Mouse (Mus musculus): ENCODE data around the gene Zfp988.
"Not testable (repeated sequence)": the region's sequence is repeated elsewhere in the genome, so short reads cannot be mapped to it uniquely, and the experiment has no call there.

Gene Zfp988

DNA sequence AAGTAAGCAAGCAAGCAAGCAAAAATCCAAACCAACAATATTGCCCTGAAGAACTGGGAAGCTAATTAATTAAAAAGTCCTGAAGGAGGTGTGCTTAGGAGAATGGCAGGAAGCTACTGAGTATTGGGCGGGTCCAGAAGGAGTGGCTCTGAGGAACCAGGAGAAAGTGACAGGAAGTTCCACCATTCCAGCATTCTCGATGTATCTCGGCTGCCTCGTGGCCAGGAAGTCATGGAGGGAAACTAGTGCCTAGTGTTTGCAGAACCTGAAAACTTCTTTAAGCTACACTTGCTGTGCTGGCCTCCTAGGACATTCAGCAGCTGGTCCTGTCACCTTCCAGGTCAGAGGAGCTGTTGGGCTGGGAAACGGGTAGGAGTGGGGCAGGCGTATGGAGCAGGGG lies at the start of gene Zfp988:
TSS of gene Zfp988 (plus strand) at position 239 of the 400 bp plus-strand sequence.
- not testable (repeated sequence) for DNase-seq (ENCODE audit: low read depth)

DNA sequence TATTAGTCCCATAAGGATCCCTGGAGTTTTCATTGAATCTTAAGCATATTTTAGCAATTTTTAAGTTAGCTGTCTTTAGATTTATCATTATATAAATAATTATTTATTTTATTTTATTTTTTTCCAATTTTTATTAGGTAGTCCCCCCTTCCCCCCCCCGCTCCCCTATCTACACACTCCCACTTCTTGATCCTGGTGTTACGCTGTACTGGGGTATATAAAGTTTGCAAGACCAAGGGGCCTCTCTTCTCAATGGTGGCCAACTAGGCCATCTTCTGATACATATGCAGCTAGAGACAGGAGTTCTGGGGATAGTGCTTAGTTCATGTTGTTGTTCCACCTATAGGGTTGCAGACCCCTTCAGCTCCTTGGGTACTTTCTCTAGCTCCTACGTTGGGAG lies 42.8 kb upstream of the Zfp988 start:
- DNase-seq (ENCODE audit: low read depth), result not testable (repeated sequence)

DNA sequence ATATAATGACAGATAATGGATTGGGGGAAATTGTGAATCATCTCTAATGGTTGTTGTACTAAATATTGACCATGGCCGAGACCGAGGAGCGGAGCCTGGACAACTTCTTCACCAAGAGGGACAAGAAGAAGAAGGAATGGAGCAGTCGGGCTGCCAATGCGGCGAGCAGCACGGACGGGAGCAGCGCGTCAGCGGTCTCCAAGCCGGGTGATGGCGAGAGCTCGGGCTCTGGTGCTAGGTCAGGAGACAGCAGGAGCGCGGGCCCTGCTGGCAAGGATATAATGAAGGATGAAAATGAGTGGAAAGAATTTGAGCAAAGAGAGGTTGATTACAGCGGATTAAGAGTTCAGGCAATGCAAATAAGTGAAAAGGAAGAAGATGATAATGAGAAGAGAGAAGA lies 38.2 kb upstream of the Zfp988 start:
- not testable (repeated sequence) for DNase-seq (ENCODE audit: low read depth)

DNA sequence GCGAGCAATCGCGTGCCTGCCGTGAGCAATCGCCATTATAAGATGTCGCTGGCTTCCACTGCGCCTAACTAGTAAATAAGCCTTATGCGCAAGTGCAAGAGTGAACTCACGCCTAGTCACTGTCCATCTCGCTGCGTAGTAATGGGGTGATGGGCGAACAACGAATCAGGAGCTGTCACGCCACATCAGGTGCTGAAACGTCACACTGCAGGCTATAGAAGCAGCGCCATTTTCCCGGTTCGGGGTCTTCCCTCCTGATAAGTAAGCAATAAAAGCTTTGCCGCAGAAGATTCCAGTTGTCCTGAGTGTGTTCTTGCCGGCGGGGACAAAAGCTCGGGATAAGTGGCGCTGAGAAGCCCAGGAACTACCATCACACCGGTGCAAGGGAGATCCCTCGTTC lies 36.7 kb upstream of the Zfp988 start:
- not testable (repeated sequence) for DNase-seq (ENCODE audit: low read depth)

DNA sequence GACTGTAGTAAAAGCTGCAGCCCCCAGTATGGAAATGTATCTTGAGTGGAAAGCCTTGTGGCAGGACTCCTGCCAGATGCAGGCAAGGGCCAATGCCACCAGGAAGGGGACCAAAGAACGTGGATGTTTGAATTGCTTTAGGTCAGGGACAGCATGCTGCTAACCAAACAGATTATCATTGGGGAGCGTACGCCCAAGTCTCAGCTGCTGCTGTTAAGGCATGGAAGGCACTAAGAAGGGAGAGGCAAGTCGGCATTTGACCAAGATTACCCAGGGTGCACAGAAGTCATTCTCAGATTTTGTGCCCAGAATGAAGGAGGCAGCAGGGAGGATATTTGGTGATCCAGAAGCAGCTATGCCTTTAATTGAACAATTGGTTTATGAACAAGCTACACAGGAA lies 35.4 kb upstream of the Zfp988 start:
- DNase-seq (ENCODE audit: low read depth), result not testable (repeated sequence)

DNA sequence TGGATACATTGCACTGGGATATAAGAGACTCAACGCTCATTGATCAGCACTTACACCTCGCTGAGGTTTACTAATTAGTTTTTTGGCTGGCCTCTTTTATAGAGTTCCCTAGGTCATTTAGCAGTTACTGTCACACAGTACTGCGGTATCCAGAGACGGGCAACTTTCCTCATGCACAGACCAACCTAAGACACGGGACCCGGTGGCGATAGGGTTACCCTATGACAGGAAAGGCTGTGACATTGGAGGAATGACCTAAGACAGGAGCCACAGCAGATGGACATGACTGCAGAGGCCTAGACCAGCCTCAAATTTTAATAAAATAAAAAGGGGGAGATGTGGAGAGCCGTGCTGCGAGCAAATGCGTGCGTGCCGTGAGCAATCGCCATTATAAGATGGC lies 33.9 kb upstream of the Zfp988 start:
- DNase-seq (ENCODE audit: low read depth), result not testable (repeated sequence)

DNA sequence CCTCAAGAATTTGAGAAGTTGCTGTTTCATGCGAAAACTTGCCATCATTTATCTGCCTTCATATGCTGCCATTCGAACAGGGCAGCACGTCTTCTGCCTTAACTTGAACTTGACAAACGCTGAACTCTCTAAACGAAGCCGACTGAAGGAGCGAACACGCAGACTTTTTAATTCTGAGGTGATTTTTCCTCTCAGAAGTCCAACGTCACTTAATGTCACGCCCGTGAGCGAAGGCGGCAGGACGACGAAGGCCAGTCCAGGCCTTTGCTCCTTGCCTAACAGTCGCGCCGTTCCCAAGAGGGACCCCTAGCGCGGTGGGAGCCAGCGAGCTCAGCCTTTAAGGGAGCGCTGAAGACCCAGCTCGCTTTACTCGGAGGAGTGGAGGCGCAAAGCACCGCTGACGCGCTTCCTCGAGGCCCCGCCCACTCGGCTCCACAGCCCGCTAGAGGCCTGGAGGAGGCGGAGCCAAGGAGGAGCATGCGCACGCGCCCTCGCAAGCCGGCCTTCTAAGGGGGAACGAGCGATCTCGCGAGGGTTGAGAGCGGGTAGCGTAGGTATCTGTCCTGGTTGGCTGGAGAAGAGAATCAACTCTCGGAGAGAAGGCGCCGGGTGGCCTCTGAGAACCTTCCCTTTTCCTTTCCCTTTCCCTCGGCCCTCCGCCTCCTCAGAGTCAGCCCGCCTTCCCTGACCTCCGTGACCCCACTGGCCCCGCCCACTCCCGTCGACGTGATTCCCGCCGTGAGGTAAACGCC lies 30.3 kb upstream of the Zfp988 start:
- DNase-seq (ENCODE audit: low read depth), result not testable (repeated sequence)

DNA sequence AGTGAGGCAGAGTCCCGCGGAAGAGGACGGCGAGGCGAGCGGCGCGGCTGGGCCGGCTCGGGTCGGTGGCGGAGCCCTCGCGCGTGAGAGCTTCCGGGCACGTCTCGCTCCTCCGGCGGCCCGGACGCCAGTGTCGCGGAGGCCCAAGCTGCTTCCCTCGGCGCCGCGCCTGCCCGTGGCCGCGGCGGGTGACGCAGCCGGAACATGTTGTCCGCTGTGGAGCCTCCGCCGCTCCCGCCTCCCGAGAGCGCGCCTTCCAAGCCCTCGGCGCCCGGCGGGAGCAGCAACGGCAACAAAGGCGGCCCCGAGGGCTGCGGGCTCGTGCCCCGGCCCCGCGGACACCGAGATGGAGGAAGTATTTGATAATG lies 29.7 kb upstream of the Zfp988 start:
- DNase-seq (ENCODE audit: low read depth), result not testable (repeated sequence)

DNA sequence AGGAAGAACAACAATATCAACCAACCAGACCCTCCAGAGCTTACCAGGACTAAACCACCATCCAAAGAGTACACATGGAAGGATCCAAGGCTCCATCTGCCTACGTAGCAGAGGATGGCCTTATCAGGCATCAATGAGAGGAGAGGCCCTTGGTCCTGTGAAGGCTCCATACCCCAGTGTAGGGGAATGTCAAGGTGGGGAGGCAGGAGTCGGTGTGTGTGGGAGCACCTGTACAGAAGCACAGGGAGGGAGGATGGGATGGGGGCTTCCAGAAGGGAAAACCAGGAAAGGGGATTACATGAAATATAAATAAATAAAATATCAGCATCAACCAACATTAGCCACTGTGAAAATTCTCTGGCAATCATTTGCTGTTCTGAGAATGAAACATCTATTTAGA lies 25.1 kb upstream of the Zfp988 start:
- DNase-seq (ENCODE audit: low read depth), result not testable (repeated sequence)

DNA sequence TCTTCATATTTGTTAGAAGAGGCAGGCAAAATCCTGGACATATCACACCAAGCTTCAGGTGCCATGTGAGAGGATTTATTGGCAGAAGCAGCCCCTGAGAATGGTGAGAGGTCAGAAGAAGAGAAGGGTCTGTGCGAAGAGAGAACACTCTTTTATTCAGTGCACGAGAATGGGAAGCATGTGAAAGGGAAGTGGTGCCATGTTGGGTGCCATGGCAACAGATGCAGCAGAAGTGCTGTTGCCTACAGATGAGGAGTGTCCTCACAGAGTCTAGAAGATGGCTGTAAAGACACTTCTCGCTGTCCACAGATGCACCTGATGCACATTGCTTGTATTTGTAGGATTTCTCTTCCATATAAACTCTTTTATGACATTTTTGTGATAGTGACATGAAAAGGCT lies 6.9 kb upstream of the Zfp988 start:
- DNase-seq (ENCODE audit: low read depth), result not testable (repeated sequence)

DNA sequence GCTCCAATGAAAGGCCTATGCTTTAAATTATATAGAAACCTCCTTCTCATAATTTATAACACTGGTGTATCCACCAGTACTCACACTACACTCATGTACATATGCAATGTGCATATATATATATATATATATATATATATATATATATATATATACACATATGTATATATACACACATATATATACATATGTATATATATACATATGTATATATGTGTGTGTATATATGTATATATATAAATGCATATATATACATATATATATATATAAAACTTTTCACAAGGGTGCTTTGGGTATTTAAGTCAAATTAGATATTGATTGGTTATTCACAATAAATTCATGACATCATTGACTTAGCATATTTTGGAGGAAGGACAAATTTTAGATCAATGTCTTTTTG lies 3.1 kb upstream of the Zfp988 start:
- not testable (repeated sequence) for DNase-seq (ENCODE audit: low read depth)

DNA sequence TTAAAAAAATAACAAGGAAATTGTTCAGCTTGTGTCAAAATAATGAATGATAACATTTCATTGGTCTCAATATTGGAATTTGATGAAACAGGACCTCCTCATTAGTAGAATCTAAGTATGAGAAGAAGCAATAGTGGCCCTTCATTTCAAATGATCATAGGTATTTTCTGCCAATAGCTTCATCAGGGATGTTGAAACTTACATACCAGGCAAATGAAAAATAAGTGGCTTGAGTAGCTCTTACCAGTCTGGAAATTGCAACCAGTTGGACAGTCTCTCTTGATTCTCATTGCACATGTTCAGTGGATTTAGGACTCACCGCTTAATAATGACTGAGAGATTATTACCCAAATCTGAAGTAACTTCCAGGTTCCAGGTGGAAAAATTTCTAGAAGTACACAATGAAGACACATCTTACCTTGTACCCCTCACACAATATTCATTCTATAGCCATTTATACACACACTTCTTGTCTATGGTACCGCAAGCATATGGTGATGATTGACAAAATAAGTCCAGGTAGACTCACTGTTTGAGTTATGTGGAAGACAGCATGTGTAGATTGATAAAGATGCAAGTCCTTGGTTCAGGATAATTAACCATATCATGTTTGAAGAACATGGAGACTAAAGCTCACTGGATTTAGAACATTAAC lies 29.7 kb downstream of the Zfp988 start:
- DNase-seq (ENCODE audit: low read depth), result not testable (repeated sequence)

DNA sequence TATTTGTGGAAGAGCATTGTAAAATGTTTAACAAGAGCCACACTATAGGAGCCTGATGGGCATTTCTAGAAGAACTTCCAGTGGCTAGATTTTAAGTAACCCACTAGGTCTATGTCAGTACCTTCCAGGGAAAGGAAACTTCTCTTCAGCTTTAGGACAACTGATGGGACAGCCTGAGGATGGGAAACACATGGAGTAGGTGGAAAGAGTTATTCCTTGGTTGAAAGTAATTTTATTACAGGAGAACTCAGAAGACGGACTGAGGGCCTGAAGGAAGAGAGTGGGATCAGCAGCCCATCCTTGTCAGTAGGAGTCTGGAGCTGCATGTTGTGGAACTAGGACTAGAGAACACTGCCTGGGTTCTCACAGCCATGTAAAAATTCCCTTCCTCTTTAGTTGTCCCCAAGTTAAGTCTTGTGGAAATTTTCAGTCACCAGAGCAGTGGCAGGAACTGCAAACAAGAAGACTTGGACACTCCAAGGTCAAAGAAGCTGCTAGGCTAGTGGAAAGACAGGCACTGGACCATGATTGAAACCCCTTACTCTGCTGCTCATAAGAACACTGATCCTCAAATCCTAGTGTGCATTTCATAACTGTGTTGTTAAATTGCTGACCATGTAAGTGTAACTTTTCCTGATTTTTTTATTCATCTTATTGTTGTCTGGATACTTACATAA lies 30.4 kb downstream of the Zfp988 start:
- not testable (repeated sequence) for DNase-seq (ENCODE audit: low read depth)

DNA sequence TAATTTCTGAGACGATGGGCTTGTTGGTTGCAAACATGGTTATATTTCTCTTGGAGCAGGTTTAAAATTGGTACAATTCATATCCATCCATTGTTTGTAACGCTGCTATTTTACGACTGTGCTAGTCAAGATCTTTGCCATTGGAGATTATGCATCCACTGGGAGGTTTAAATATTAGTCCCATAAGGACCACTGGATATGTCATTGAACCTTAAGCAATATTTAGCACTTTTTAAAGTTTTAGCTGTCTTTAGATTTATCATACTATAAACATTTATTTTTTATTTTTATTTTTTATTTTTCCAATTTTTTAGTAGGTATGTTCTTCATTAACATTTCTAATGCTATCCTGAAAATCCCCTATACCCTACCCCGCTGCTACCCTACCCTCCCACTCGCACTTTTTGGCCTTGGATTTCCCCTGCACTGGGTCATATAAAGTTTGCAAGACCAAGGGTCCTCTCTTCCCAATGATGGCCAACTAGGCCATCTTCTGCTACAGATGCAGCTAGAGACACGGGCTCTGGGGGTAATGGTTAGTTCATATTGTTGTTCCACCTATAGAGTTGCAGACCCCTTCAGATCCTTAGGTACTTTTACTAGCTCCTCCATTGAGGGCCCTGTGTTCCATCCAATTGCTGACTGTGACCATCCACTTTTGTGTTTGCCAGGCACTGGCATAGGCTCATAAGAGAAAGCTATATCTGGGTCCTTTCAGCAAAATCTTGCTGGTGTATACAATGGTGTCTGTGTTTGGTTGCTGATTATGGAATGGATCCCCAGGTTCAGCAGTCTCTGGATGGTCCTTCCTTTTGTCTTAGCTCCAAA lies 31.1 kb downstream of the Zfp988 start:
- DNase-seq (ENCODE audit: low read depth), result not testable (repeated sequence)

DNA sequence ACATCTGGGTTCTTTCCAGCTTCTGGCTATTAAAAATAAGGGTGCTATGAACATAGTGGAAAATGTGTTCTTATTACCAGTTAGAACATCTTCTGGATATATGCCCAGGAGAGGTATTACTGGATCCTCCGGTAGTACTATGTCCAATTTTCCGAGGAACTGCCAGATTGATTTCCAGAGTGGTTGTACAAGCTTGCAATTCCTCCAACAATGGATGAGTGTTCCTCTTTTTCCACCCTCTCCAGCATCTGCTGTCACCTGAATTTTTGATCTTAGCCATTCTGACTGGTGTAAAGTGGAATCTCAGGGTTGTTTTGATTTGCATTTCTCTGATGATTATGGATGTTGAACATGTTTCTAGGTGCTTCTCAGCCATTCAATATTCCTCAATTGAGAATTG lies 32.0 kb downstream of the Zfp988 start:
- not testable (repeated sequence) for DNase-seq (ENCODE audit: low read depth)

DNA sequence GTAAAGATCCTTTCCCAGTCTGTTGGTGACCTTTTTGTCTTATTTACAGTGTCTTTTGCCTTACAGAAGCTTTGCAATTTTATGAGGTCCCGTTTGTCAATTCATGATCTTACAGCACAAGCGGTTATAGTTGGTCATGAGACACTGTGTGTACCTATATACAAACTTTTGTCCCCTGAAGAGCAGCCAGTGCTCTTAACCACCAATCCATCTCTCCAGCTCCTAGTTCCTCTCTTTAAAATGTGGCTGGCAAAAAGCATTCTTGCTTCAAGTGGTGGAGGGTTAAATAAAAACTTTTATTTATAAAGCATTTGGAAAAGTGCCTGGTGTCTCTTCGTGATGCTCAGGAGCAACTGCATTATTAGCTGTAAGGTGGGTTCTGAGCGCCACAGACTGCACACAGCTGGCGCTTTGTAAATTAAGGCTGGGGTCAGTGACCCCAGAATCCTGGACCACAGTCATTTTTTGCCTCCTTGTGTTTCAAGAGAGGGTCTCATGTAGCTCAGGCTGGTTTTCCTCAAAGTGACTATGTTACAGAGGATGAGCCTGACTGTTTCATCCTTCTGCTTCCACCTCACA lies 32.6 kb downstream of the Zfp988 start:
- no peak for DNase-seq (ENCODE audit: low read depth)

DNA sequence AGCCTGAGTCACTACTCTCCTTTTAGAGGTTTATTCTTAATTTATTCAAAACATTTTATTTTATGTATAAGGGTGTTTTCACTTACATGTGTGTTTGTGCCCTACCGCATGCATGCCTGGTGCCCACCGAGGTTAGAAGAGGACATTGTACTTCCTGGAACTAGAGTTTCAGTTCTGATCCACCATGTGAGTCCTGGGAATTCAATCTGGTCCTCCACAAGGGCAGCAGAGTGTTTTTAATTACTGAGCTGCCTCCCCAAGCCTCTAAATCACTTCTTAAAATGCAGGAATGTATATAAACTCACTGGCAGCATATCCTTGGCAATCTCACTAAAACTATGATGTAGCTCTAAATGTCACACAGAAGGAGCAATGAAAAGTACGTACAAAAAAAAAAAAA lies 33.2 kb downstream of the Zfp988 start:
- not testable (repeated sequence) for DNase-seq (ENCODE audit: low read depth)

DNA sequence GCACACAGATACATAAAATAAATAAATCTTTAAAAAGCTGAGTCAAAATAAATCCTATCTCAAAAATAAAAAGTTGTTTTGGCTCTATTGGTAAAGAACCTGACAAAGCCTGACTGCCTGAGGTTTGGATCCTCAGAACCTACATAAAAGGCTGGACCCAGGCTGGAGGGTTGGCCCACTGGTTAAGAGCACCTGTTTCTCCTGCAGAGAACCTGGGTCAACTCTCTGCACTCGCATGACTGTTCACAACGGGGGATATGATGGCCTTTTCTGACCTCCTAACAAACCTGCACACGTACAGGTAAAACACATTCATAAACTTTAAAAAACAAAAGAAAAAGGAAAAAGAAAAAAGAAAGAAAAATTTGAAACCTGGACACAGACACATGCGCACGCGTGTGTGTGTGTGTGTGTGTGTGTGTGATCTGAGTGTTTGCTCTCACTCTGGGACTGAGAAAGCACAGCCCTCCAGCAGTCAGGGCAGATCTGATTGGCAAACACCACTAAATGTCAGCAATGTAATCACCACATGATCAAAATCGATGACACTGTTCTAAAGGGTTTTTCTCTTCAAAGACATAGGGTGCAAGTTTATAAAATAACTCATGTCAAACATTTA lies 34.2 kb downstream of the Zfp988 start:
- not testable (repeated sequence) for DNase-seq (ENCODE audit: low read depth)

DNA sequence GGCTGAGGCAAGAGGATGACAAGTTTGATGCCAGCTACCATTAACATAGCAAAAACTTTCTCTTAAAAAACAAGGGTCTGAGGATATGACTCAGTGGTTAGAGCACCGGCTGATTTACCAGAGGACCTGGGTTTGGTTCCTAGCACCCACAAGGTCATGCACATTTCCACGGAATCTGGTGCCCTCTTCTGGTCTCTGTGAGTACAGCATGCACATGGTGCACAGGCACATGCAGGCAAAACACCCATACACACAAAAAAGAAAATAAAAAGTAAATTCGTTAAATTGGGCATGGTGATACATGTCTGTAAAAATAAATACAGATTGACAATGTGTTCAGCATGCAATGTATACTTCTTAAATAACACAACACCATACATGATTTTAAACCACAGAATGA lies 34.8 kb downstream of the Zfp988 start:
- DNase-seq (ENCODE audit: low read depth), result not testable (repeated sequence)

DNA sequence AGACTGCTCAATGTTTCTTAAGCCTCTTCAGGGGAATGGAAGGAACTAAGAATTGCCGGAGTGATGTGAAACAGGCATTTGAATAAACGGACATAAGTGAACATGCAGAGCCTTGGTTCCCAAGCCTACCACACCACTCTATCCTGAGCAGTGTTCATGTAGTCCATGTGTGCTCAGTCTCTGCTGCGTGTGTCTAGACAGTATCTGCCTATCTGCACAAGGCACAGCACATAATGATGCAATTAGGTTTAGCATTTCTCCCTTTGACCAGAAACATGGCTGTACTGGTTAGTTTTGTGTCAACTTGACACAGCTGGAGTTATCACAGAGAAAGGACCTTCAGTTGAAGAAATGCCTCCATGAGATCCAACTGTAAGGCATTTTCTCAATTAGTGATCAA lies 35.4 kb downstream of the Zfp988 start:
- DNase-seq (ENCODE audit: low read depth), result not testable (repeated sequence)

All from fibroblast of lung, adult 2 months (primary cell).